Mouse (Mus musculus): Measurements from ENCODE around the gene Hdhd3. TPM values are rescaled to one million over a fixed set of nuclear protein-coding genes. Genes with fewer than 3 reads are reported as not detected.

Gene Hdhd3
- polyA plus RNA-seq, 1 experiment from 2014 or later = 125 TPM

DNA sequence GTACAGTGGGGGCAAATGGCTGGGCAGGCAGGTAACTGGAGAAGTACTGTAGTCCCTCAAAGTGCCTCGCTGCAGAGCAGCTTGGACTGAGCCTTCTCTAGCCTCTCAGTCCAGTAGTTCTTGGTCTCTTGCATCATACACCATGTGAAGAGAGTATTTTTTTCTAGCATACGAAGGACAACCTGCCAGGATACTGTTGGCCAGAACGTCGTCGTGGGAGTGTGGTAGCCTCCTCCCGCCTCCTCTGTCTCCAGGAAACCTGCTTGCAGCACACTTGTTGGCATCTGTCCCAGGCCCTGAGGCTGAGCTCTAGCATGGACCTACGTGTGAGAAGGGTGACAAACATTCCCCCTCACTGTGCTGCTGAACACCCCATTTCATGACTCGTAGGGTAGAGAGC is 6.5 kb downstream of the Hdhd3 start:
- Histone ChIP-seq H3K4me3 (ENCODE audit: low read depth, low read length) (no peak overlapping the region), H3K9ac (ENCODE audit: low read depth, low read length) (no peak overlapping the region), H3K4me2 (replicated peaks; ENCODE audit: low read depth) (no peak overlapping the region), H3K27me3 (replicated peaks; ENCODE audit: control insufficient read depth, insufficient read depth, low read length) (no peaks in the 10 kb centered on the region), H3K36me3 (ENCODE audit: control insufficient read depth, insufficient read depth) (peaks cover 17% of the 10 kb centered on the region), H3K9me3 (ENCODE audit: control insufficient read depth) (no peaks in the 10 kb centered on the region), H3K27ac (ENCODE audit: low read depth, low read length) (peak overlapping the region; percentile 35), H3K4me1 (replicated peaks; ENCODE audit: control insufficient read depth, insufficient read depth, low read length) (0 out of 2 replicates have a peak, but pooled peaks cover 2% of the 10 kb centered on the region)
- TF ChIP-seq CTCF (IDR thresholded peaks at IDR 0.05; ENCODE audit: low read depth) = no peak
- ATAC-seq = no peak
- WGBS = 34% methylated on average over 8 of the region's 8 CpGs

DNA sequence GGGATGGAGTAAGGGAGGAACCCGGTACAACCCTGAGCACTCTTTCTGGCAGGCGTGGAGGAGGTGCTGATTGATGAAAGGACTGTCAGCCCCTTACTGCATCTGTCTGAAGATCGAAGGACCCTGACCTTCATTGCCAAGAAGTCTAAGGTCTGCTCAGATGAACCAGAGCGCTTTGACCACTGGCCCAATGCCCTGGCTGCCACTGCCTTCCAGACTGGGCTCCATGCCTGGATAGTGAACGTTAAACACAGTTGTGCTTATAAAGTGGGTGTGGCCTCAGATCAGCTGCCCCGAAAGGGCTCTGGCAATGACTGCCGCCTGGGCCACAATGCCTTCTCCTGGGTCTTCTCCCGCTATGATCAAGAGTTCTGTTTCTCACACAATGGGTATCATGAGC is 7.3 kb downstream of the Hdhd3 start:
- Histone ChIP-seq H3K27me3 (replicated peaks; ENCODE audit: control insufficient read depth, insufficient read depth, low read length) (no peaks in the 10 kb centered on the region), H3K4me2 (replicated peaks; ENCODE audit: low read depth) (no peak overlapping the region), H3K27ac (ENCODE audit: low read depth, low read length) (peak overlapping the region; percentile 15; the same call in 1 of the 2 replicates), H3K36me3 (ENCODE audit: control insufficient read depth, insufficient read depth) (peaks cover 21% of the 10 kb centered on the region), H3K4me1 (replicated peaks; ENCODE audit: control insufficient read depth, insufficient read depth, low read length) (0 out of 2 replicates have a peak, but pooled peaks cover 2% of the 10 kb centered on the region), H3K4me3 (ENCODE audit: low read depth, low read length) (no peak overlapping the region), H3K9ac (ENCODE audit: low read depth, low read length) (no peak overlapping the region), H3K9me3 (ENCODE audit: control insufficient read depth) (no peaks in the 10 kb centered on the region)
- no peak for ATAC-seq
- no peak for TF ChIP-seq CTCF (IDR thresholded peaks at IDR 0.05; ENCODE audit: low read depth)
- 60% methylated on average over 8 of the region's 8 CpGs for WGBS

DNA sequence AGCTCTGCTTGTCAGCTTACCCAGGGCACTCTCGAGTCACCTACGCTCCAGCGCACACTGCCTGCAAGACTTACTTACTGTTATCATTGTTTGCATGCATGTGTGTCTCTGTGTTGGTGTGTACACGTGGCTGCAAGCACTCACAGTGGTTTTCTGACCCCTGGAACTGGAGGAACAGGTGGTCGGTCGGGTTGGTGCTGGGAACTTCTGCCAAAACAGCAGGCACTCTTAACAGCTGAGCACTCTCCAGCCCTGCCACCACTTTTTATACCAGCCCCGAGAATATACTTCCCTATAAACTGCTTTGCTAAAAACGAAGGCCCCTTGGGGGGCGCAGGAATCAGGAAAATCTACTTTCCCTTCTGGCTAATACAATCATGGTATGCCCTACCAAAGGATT is 9.0 kb downstream of the Hdhd3 start:
- Histone ChIP-seq H3K4me3 (ENCODE audit: low read depth, low read length) (no peak overlapping the region), H3K4me2 (replicated peaks; ENCODE audit: low read depth) (no peak overlapping the region), H3K27ac (ENCODE audit: low read depth, low read length) (peak overlapping the region; percentile 7; the same call in 1 of the 2 replicates), H3K36me3 (ENCODE audit: control insufficient read depth, insufficient read depth) (peaks cover 15% of the 10 kb centered on the region), H3K27me3 (replicated peaks; ENCODE audit: control insufficient read depth, insufficient read depth, low read length) (no peaks in the 10 kb centered on the region), H3K9ac (ENCODE audit: low read depth, low read length) (no peak overlapping the region), H3K4me1 (replicated peaks; ENCODE audit: control insufficient read depth, insufficient read depth, low read length) (no peaks in the 10 kb centered on the region), H3K9me3 (ENCODE audit: control insufficient read depth) (no peaks in the 10 kb centered on the region)
- no peak for TF ChIP-seq CTCF (IDR thresholded peaks at IDR 0.05; ENCODE audit: low read depth)
- no peak for ATAC-seq
- WGBS = 66% methylated on average over 9 of the region's 9 CpGs

DNA sequence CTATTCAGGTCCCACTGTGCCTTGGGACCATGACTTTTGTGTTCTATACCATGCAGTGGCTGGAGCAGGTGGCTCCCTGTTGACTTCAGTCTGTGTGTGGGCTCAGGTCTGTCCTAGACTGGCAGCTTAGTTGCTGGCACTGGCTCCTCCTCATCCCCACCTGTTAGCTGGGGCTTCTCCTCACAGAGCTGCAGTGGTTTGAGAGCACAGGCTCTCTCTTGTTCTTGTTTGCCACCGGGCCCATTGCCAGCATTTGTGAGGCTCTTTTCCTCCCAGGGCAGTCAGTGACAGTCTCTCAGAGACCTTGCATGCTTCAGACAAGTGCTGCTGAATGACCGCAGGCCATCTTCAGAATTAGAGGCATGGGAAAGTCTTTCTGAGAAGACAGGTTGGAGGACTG is 10.6 kb downstream of the Hdhd3 start:
- Histone ChIP-seq H3K4me3 (ENCODE audit: low read depth, low read length) (no peak overlapping the region), H3K27me3 (replicated peaks; ENCODE audit: control insufficient read depth, insufficient read depth, low read length) (no peaks in the 10 kb centered on the region), H3K27ac (ENCODE audit: low read depth, low read length) (no peak overlapping the region), H3K4me2 (replicated peaks; ENCODE audit: low read depth) (no peak overlapping the region), H3K9me3 (ENCODE audit: control insufficient read depth) (no peaks in the 10 kb centered on the region), H3K9ac (ENCODE audit: low read depth, low read length) (no peak overlapping the region), H3K36me3 (ENCODE audit: control insufficient read depth, insufficient read depth) (peaks cover 7% of the 10 kb centered on the region; the same call in 1 of the 2 replicates), H3K4me1 (replicated peaks; ENCODE audit: control insufficient read depth, insufficient read depth, low read length) (no peaks in the 10 kb centered on the region)
- no peak for TF ChIP-seq CTCF (IDR thresholded peaks at IDR 0.05; ENCODE audit: low read depth)
- 80% methylated on average over 2 of the region's 2 CpGs for WGBS
- no peak for ATAC-seq

DNA sequence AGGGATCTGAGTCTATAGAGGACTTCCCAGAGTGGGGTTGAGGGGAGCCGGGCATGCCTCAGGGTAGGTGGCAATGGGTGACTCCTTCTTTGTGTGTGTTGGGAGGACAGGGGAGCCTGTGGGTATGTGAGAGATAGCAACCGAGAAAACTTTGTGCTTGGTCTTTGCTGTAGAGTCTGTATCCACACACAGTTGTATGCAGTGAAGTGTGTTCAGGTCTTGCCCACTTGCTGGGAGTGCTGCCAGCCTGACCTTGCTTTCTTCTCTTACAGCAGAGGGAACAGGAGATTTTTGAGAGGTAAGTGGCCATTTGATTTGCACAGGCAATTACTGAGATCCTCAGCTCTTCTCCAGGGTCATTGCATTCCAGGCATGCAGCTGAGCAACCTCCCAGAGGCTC is 15.4 kb downstream of the Hdhd3 start:
- H3K4me3 ChIP-seq (ENCODE audit: low read depth, low read length) = no peak overlapping the region
- no peak overlapping the region for H3K9ac ChIP-seq (ENCODE audit: low read depth, low read length)
- peaks cover 7% of the 10 kb centered on the region; the same call in 1 of the 2 replicates for H3K4me1 ChIP-seq (replicated peaks; ENCODE audit: control insufficient read depth, insufficient read depth, low read length)
- H3K27me3 ChIP-seq (replicated peaks; ENCODE audit: control insufficient read depth, insufficient read depth, low read length) = no peaks in the 10 kb centered on the region
- ATAC-seq = no peak
- H3K9me3 ChIP-seq (ENCODE audit: control insufficient read depth) = no peaks in the 10 kb centered on the region
- H3K27ac ChIP-seq (ENCODE audit: low read depth, low read length) = no peak overlapping the region
- TF ChIP-seq CTCF (IDR thresholded peaks at IDR 0.05; ENCODE audit: low read depth) = no peak
- 79% methylated on average over 2 of the region's 2 CpGs for WGBS
- H3K4me2 ChIP-seq (replicated peaks; ENCODE audit: low read depth) = no peak overlapping the region
- H3K36me3 ChIP-seq (ENCODE audit: control insufficient read depth, insufficient read depth) = peaks cover 4% of the 10 kb centered on the region; the same call in 1 of the 2 replicates

DNA sequence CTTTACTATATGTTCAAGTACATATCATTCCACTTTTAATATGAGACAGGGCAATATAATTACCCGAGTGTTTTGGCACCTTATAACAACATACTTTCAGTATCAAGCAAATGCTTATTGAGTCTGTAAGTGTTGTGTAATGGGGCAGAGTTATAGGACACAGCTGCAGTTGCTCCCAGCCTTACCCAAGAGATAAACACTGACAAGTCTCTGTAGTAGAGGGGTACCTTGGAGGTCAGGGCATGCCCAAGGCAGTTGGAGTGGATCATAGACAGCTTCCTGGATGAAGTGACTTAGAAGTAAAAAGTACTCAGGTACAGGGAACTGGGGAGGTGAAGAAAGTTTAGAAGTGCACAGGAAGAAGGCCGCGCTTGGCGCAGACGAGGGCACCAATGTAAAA is 16.1 kb downstream of the Hdhd3 start:
- no peaks in the 10 kb centered on the region for H3K9me3 ChIP-seq (ENCODE audit: control insufficient read depth)
- peaks cover 4% of the 10 kb centered on the region; the same call in 1 of the 2 replicates for H3K36me3 ChIP-seq (ENCODE audit: control insufficient read depth, insufficient read depth)
- H3K4me2 ChIP-seq (replicated peaks; ENCODE audit: low read depth) = no peak overlapping the region
- H3K9ac ChIP-seq (ENCODE audit: low read depth, low read length) = no peak overlapping the region
- no peak overlapping the region for H3K4me3 ChIP-seq (ENCODE audit: low read depth, low read length)
- TF ChIP-seq CTCF (IDR thresholded peaks at IDR 0.05; ENCODE audit: low read depth) = no peak
- no peak overlapping the region for H3K27ac ChIP-seq (ENCODE audit: low read depth, low read length)
- WGBS = 90% methylated on average over 5 of the region's 5 CpGs
- H3K4me1 ChIP-seq (replicated peaks; ENCODE audit: control insufficient read depth, insufficient read depth, low read length) = peaks cover 7% of the 10 kb centered on the region; the same call in 1 of the 2 replicates
- ATAC-seq = no peak
- H3K27me3 ChIP-seq (replicated peaks; ENCODE audit: control insufficient read depth, insufficient read depth, low read length) = no peaks in the 10 kb centered on the region
